Mouse (Mus musculus) cerebellum, adult 2 months (tissue): ENCODE data around the gene Vac14.

Source experiments
- CTCF ChIP-seq: fragments of 200-500 bp; IDR thresholded peaks from 2 replicates; pipeline ENCODE4 v1.5.1; 2011; ENCODE audit warnings: low read depth, mild to moderate bottlenecking, control low read depth, low read length, moderate library complexity, borderline replicate concordance; ENCODE audit not compliant: insufficient read depth
- POLR2A ChIP-seq: fragments of 200-500 bp; IDR thresholded peaks from 2 replicates; pipeline ENCODE4 v1.6.1; 2011; ENCODE audit warnings: low read length, control low read depth, borderline replicate concordance; ENCODE audit not compliant: insufficient read depth

- TF ChIP-seq CTCF = no peak
- no peak for TF ChIP-seq POLR2A
These were observed 25.7 kb upstream of the Vac14 start for GRCm38 (mm10) chr8:110592641-110593040.
